Mouse (Mus musculus): ENCODE measurements around the gene Spcs3.
"Not testable (repeated sequence)": the region's sequence is repeated elsewhere in the genome, so short reads cannot be mapped to it uniquely, and the experiment has no call there.

Gene Spcs3

DNA sequence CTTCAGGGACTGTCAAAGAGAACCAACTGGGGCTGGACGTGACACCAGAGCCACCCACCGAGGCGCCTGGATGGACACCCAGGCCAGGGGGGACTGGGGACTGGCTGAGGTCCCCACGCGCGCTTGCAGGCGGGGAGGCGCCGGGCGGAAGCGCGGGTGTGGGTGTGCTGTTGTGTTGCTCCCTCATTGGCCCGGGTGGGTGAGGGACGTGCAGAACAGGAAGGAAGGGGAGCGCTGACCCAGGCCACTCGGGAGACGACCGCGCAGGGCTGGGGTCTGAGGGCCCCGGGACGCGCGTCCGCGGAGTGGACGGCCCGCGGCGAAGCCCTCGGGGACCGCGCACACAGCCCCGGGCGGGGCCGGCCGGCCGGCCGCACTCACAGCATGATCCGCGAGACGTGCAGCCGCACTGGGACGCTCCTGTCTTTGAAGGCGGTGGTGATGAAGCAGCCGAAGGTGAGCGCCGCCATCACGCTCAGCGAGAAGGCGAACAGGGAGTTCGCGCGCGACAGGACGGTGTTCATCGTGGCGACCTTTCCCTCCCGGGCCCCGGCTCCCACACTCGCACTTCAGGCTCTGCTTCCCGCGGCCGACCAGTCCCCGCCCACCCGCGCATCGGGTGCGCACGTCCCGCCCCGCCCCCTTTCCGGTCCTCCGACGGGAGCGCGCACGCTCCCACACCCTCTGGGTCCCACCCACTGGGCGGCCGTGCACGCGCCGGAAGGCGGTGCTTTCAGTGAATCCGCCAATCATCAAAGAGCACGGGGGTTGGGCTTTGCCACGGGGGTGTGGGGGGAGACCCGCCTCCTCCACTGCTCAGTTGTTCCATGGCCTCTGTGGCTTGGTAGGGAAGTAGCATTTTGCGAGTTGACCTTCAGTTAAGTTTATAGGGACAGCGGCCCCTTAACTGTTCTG is at the start of gene Spcs3, which contains the start of gene Asb5:
TSS of gene Spcs3 (minus strand) at position 617 of the 915 bp plus-strand sequence.
TSS of gene Asb5 (plus strand) at position 199 of the 915 bp plus-strand sequence.
- DNase-seq (ENCODE audit: low read depth, low spot score), result peak; percentile 89

DNA sequence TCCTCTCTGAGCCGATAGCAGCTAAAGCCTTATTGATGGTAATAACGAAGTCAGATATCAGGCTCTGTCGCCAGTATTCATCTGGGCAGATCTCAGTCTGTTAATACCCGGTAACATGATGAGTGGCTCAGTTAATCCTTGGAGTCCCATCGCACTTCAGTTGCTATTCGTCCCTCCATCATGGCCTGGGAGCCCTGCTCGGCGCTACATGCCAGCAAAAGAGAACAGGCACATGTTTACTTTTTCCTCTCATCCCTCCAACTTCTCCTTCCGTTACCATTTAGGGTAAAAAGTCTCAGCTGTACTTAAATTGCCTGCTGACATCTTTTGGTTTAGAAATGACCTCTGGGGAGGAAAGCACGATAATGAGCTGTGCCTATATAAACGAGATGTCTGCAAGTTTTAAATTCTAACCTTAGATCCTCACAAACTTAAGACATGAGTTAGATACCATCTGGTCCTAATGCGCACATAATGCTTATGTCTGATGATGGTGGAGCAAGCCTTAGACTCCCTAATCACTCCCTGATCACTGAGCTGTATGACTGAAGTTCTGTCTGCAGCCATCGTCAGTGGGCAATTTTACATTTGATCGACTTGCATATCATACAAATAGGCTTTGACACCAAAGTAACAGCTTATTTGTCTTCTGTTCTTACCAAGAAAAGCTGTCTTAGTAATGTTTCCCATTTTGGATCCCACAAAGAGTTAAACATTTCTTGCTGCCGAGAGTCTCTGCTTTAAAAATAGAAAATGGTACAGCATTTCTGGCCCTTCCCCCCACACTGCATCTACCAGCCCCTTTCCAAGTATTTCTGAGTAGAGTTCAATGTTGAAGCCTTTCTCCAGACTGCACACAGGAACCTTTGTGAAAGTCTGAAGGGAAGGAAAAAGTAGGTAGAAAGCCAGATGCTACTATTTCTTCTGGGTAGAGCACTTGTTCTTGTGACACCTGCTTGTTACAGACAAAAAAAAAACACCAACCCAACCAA is 41.1 kb upstream of the Spcs3 start:
- DNase-seq (ENCODE audit: low read depth, low spot score), result no peak

DNA sequence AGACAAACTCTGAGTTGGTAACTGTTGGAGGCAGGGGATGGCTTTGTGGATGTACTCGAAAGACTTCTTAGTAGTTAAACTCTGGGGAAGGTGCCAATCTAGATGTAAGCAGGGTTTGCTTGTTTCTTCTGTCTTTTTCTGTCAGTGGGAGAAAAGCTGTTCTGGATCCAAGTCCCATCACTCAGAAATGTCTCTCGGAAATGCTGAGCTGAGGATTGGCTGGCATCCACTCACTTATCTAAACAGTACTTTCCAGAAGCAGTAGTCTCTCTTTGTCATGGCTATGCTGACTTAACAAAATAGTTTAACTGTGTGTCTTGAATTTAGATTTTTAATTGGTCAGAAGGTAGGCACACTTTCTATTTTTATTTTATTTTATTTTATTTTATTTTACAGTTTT is 37.4 kb upstream of the Spcs3 start:
- DNase-seq (ENCODE audit: low read depth, low spot score), result no peak

DNA sequence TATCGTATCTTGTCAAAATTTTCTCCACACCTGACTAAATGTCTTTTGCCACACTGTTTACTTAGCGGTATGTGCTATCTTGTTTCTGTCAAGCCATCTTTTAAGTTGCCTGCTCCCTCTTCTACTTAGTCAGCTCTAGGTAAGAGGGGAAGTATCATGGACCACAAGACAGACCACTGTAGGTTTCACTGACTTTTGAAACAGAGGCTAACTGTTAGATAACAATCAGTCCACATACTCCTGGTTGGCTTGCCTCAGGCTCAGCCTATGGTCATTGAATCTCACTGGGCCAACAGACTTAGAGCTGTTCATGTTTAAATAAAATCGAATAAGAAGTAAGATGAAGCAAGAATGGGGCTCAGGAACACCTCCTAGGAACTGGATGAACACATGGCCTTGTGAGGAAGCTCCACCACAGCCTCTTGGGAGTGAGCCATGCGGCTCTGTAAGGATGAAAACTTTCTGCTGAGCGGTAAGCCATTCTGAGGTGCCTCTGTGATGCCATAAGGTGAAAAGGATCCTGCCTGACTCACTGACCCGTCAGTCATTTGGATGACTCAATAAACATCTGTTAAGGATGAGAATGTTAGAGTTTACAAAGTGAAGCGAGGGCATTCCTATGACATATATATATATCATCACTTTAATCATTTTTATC is 35.9 kb upstream of the Spcs3 start:
- DNase-seq (ENCODE audit: low read depth, low spot score), result no peak

DNA sequence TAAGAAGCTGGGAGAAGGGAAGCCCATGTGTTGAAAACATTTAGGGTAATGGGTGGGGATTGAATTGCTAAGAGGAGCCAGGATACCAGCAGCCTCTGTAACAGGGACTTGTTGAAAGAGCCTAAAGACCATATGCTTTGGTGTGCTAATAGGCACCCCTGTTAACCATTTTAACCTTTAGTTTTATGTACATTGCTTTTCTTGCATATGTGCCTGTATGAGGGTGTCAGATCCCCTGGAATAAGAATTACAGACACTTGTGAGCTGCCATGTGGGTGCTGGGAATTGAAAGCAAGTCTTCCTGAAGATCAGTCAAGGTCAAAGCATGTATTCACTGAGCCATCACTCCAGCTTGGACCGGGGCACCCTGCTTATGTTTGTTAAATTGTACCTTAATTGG is 35.4 kb upstream of the Spcs3 start:
- no peak for DNase-seq (ENCODE audit: low read depth, low spot score)

DNA sequence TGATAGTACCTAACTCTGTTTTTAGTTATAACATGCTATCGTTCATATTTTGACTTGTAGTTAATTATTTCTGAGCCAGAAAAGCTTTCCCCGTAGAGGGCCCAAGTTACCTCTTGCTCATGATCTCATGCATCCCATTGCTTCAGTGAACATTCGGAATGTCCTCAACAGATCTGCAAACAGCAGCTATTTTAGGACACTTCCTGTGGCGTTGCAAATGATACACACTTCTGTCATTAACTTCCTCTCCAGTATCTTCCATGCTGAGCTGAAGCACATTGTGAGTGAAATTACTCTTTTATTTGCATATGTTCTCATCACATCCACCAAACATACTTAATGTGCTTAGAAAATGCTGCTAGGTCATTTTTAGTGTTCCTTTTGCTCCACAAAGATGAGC is 32.3 kb upstream of the Spcs3 start:
- no peak for DNase-seq (ENCODE audit: low read depth, low spot score)

DNA sequence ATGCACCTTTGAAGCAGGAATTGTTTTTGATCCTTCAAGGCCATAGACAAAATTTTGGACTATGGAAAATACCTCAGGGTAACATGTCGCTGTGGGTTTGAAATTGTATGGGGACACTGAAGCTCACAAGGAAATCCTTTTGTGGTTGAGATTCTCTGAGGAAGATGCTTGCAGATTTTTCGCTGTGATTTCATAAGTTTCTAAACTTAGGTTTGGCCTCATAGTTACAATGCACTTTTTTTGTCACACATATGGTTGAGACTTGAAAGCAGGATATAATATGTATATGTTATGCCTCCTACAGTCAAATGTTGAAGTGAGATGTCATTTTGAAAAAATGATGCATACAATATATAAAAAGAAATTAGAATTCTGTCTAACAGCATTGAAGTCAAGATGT is 25.1 kb upstream of the Spcs3 start:
- DNase-seq (ENCODE audit: low read depth, low spot score), result peak; percentile 72

DNA sequence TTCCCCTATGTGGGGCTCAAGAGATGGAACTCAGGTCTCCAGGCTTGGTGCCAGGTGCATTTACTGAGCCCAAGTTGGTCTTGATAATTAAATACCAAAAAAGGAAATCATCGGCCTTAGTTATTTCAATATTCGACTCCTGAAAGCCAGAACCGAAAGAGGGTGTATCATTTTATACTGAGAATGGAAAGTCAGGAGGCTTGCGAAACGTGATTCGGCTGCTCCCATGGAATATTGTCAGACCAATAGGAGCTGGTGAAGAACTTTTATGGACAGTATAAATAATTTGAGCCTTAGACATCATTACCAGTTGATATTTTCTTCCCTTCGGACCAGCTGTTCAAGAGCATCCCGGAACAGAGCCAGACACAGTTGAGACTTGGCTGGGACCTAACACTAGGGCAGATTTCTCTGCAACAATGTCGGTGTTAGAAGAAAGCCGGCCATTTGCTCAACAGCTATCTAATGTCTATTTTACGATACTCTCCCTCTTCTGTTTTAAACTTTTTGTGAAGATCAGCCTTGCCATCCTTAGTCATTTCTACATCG is 20.3 kb upstream of the Spcs3 start:
- no peak for DNase-seq (ENCODE audit: low read depth, low spot score)

DNA sequence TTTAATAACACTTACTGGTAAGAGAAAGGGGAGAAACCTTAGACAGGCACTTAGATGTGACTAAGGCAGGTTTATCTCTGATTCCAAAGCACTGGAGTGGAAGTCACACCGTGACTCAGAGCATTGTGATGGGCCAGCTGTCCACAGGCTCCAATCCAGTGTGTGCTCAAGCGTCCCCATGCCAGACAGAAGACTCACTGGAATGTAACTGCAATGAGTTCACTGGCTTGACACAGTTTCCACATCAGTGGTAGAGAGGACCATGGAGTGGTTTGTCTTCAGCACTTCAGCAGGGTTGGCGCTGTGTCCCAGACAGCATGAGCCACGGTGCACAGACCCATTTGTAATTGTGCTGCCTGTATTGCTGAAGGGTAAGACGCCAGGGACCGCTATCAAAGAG is 18.6 kb upstream of the Spcs3 start:
- no peak for DNase-seq (ENCODE audit: low read depth, low spot score)

DNA sequence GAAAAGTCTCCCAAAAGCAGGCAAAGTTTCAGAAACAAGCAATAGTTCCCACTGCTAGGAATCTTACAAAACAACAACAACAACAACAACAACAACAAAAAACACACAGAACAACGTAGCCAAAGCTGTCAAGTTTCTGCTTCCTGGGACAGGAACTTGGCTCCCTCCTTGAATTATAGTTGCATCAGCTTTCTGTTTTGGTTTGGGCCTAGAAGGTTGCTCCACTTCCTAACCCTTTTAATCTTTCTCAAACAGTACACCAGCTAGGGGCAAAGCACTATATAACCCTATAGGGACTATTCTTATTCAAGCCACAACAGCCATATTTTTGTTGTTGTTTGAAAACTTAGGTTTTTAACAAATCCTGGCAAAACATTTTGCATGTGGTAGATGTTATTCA is 11.5 kb upstream of the Spcs3 start:
- no peak for DNase-seq (ENCODE audit: low read depth, low spot score)

DNA sequence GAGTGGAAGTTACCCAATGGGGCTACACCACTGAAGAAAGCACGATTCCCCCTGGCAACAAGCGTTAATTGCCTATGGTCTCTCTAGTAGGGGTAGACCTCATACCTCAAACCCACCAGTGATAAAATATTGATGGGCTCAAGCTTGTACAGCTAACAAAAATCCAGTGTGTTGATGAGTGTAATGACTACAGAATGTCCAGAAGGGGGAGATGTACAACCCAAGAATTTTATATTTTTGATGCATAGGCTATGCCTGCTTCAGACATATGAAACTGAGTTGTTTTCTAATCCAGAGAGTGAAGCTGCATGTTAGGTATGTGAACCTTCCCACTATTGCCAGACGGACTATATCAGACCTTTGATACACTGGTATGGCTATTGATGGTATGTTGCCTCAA is 7.5 kb upstream of the Spcs3 start:
- no peak for DNase-seq (ENCODE audit: low read depth, low spot score)

DNA sequence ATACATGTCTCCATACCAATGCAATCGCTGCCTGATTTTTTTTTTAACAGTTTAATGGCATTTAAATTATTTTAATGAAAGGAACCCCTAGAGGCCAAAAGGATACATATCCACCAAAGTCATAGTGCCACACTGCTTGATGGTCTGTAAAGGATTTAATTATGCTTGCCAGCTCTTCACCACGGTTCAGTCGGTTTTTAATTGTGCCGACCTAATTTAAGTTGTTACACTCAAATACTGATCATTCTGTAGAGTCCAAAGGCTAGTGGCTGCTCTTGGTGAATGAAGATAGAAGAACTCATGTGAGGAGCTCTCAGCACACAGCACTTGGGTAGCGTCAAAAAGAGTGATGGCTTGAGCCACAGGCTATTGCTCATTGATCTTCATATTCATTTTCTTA is 5.4 kb upstream of the Spcs3 start:
- DNase-seq (ENCODE audit: low read depth, low spot score), result no peak

DNA sequence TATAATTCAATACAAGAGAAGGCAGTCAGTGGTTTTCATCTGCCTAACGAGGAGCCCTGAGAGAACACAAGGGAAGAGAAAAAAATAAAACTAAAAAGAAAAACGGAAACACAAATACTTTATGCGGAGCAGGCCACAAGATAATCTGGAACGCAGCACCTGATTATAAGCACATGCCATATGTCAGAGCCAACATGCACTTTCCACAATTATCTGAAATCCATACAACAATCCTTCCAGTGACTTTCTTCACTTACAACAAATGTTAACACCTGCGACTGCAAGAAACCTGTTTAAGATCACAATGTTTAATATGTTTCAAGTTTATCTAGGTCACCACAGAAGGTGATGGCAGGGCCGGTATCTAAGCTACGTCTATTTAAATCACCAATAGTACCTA is 1.2 kb downstream of the Spcs3 start:
- DNase-seq (ENCODE audit: low read depth, low spot score), result no peak

DNA sequence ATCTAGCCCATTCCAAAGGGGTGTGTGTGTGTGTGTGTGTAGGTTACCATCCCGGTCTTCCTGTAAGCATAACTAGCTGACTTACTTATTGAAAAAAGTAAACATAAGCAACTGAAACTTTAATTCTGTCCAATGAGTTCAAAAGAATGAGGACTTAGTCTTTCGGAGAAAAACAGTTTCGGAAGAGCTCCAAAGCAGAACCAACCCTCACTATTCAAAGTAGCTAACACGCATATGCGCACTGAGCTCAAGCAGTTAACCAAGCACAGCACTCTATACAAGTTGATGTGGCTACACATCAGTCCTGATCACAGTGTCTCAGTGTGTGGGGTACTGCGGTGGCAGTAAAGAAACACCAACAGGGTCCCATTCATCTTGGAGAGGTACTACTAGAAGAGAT is 3.1 kb downstream of the Spcs3 start:
- DNase-seq (ENCODE audit: low read depth, low spot score), result no peak

DNA sequence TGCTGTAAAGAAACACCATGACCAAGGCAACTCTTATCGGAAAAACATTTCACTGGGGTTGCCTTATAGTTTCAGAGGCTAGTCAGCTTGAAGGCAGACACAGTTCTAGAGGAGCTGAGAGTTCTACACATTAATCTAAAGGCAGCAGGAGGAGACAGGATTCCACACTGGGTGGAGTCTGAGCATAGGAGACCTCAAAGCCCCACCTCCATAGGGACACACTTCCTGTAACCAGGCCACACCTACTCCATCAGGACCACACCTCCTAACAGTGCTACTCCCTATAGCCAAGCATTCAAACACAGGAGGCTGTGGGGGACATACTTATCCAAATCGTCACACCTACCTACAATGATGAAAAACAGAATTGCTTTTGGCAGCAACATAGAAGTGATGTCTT is 4.2 kb downstream of the Spcs3 start:
- no peak for DNase-seq (ENCODE audit: low read depth, low spot score)

DNA sequence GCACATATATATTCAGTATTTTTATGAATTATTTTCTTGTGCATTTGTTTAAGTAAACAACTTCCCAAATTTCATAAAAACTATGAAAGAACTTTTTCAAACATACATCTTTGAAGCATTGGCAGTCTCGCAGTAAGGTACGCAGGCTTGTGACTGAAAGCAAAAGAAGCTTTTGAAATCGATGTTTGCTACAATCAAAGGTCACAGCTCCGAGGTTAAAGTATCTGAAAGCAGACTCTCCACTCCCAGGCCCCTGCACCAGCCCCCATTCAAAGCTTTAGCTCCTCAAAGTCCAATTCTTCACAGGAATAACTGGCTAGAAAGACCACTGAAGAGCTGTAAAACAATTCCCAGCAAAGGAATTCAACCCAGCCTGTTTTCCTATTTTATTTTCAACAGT is 9.3 kb downstream of the Spcs3 start:
- DNase-seq (ENCODE audit: low read depth, low spot score), result no peak

DNA sequence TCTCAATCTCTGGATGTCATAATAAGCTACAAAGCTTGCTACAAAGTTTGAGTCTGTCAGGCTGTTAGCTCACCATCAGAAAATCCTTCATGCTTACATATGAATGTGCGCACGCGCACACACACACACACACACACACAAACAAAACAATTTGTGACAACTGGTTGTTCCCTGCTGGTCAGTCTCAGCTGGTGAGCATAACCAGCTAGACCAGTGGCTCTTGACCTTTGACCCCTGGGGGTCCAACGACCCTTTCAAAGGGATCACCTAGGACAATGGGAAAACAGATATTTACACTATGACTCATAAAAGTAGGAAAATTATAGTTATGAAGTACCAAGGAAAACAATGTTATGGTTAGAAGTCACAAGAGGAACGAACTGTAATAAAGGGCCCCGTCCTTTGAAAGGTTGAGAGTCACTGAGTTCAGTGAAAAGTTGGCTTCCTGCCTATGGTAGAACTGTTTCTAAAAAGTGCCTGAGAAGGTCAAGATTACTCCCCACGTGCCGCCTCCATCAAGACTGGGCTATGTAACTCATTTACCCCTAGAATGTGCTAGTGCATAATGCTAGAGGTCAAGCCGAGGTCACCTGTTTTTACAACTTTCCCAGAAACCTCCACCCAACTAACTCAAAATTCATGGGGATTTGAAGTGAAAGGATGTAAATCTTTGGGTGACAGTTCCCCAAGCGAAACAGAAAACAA is 10.9 kb downstream of the Spcs3 start:
- DNase-seq (ENCODE audit: low read depth, low spot score), result no peak

DNA sequence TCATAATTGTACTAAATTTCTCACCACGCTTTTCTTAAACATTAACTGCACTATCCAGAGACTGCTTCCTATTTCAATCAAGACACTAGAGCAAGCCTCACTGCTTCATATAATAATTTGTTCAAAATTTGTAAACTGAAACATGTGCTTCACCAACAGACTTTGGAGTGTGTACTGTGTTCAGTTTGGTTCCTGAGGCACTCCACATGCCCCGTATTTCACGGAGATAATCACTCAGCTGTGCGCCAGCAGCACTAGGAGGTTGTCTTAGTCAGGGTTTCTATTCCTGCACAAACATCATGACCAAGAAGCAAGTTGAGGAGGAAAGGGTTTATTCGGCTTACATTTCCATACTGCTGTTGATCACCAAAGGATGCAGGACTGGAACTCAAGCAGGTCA is 17.6 kb downstream of the Spcs3 start:
- DNase-seq (ENCODE audit: low read depth, low spot score), result not testable (repeated sequence)

DNA sequence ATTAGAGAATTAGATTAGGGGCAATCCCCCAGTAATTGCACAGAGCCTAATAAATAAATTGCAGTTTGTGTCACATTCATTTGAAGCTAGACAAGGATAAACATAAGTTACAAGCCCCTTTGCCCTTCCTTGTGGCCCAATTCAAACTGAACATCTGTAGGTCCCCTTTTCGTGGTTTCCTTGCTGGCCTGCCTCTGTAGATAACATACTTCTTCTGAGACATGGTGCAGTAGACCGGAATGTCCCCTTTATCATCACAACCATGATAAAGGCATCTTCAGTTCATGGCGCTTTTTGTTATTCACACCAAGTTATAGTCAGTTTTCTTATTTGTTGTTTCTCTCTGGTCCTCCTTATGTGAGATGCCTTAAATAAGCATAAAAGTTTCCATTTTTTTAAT is 18.0 kb downstream of the Spcs3 start:
- DNase-seq (ENCODE audit: low read depth, low spot score), result no peak

DNA sequence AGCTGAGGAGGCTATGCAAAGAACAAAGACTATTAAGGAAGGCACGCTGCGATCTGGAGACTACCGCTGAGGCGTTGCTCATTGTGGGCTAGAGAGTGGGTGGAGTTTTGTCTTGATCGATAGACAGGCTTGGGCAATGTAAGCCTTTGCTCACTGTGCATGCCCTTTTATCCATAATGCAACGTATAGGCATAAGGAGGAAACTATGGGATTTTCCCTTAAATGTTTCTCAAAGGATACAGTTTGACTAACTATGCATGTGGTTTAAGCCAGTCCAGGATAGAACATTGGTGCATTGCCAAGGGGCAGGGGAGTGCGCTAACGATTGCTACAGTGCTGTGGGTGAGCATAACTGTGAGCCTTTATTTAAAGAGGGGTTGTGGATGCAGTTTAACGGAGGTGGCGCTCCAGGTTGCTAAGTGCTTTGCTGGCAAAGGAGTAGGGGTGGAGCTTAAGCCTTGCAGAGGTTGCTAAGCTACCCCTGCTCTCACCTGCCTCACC is 20.5 kb downstream of the Spcs3 start:
- DNase-seq (ENCODE audit: low read depth, low spot score), result peak; percentile 79

DNA sequence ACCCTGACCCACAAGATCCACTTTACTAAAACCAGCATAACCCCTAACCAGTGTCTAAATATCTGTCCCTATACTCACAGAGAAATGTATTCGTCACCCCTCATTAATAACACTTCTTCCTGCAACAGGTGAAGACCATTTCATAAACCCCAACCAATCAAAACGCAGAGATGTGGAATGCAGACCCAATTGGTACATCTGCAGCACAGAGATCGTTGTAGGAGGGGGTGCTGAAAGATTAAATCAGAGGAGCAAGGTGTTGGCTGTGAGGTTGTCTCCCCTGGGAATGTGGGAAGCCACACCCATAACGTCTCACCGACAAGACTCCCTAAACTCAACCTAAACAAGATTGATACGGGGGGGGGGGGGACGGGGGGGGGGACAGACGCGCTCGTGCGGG is 21.0 kb downstream of the Spcs3 start:
- DNase-seq (ENCODE audit: low read depth, low spot score), result peak; percentile 49
